Comparison of ENCODE assay signal across 8 mouse cellular contexts in genomic region chr3:101577361-101577760, GRCm38 (mm10). TPM values are rescaled to one million over a fixed set of nuclear protein-coding genes. Genes with fewer than 3 reads are reported as not detected.
DNase-seq lines count a peak whose midpoint lies in the region; ATAC-seq and TF ChIP-seq lines count a peak whose summit lies in the region.

No protein-coding gene starts in this region.

- peaks cover 12% of the 10 kb centered on the region for H3K4me1 ChIP-seq in hindbrain, embryonic 15.5 days (replicated peaks)

- H3K4me3 ChIP-seq in hindbrain, embryonic 15.5 days = no peak overlapping the region
- no peak overlapping the region for H3K4me3 ChIP-seq in myocyte

- H3K27me3 ChIP-seq in hindbrain, embryonic 15.5 days = no peaks in the 10 kb centered on the region
- no peaks in the 10 kb centered on the region for H3K27me3 ChIP-seq in myocyte (ENCODE audit: control insufficient read depth, insufficient read depth, insufficient read length)

- no peak overlapping the region for H3ac ChIP-seq in myocyte (ENCODE audit: control insufficient read depth, insufficient read length)

- peak; percentile 67 for DNase-seq in layer of hippocampus, adult 9-11 months
- no peak for DNase-seq in layer of hippocampus, adult 8-10 months (ENCODE audit: low spot score in 2 of 2)
- peak; percentile 84 to 85 for DNase-seq in cerebellum, postnatal 25 days
- no peak for DNase-seq in T-cell, adult 2 months (ENCODE audit: low spot score)
- DNase-seq in natural killer cell, adult 2 months (ENCODE audit: low spot score in 2 of 2) = no peak

- no peaks in the 10 kb centered on the region for H3K9me3 ChIP-seq in hindbrain, embryonic 15.5 days

- peak overlapping the region; percentile 50 for H3K27ac ChIP-seq in hindbrain, embryonic 15.5 days (replicated peaks)

- no peak for TF ChIP-seq POLR2A in myocyte (IDR thresholded peaks at IDR 0.05; ENCODE audit: insufficient read length, low read depth)

- no peaks in the 10 kb centered on the region for H3K79me2 ChIP-seq in myocyte (ENCODE audit: control insufficient read depth, insufficient read depth)

- H3K4me2 ChIP-seq in hindbrain, embryonic 15.5 days = no peak overlapping the region
- no peak overlapping the region for H3K4me2 ChIP-seq in myocyte (ENCODE audit: low read depth)

- peaks cover 62% of the 10 kb centered on the region for H3K36me3 ChIP-seq in hindbrain, embryonic 15.5 days
- H3K36me3 ChIP-seq in myocyte (ENCODE audit: control insufficient read depth, insufficient read depth) = peaks cover 45% of the 10 kb centered on the region

- 23% methylated on average over 5 of the region's 5 CpGs for WGBS in hindbrain, embryonic 15.5 days

- peak; percentile 77 for ATAC-seq in hindbrain, embryonic 15.5 days (ENCODE audit: low FRiP score, low read depth)
- ATAC-seq in megakaryocyte, adult 5-6 weeks (ENCODE audit: poor library complexity, severe bottlenecking) = no peak

- H3K9ac ChIP-seq in hindbrain, embryonic 15.5 days = no peak overlapping the region

TF ChIP-seq in myocyte, 11 proteins besides CTCF, POLR2A, EP300 and RAD21:
- TF ChIP-seq POLR2AphosphoS2 (IDR thresholded peaks at IDR 0.05; ENCODE audit: insufficient read length, low read depth) (peak; percentile 14), REST (IDR thresholded peaks at IDR 0.05; ENCODE audit: insufficient read depth, insufficient read length) (no peak), E2F4 (IDR thresholded peaks at IDR 0.05; ENCODE audit: insufficient read depth) (no peak), CEBPB (IDR thresholded peaks at IDR 0.05; ENCODE audit: insufficient read depth, poor library complexity, severe bottlenecking) (no peak), TCF12 (IDR thresholded peaks at IDR 0.05; ENCODE audit: insufficient read depth, poor library complexity, severe bottlenecking) (no peak)
TF ChIP-seq in myocyte: peak in this region for 1.

RNA-seq across cellular contexts. Expression of gene Atp1a1, which starts 27.1 kb away (rescaled TPM):
- 100 to 1,000 TPM; 480 to 507 (median 482) TPM for total RNA-seq in layer of hippocampus, adult 8-10 months (2022)
- polyA plus RNA-seq in hindbrain, embryonic 15.5 days (2015; fragmentation: Nextera tagmentation; extraction: Ambion mirVana) = 69.3 and 72.6 TPM in 2 replicates
- 389 TPM for polyA plus RNA-seq in myocyte (2012; fragmentation: generic; extraction: Trizol)
- total RNA-seq in megakaryocyte, adult 5-6 weeks (2015) = 67.9 and 69.6 TPM in 2 replicates
- 120 and 132 TPM in 2 replicates for total RNA-seq in megakaryocyte, adult 5-6 weeks (2017)

Comparison
In these comparisons a context has a peak if more than half of its experiments do, and no peak if none do; other contexts are left out.
1. DNase-seq: peak in layer of hippocampus, adult 9-11 months (single experiment) and cerebellum, postnatal 25 days (2 of 2); none in layer of hippocampus, adult 8-10 months (0 of 2), T-cell, adult 2 months (single experiment) and natural killer cell, adult 2 months (0 of 2).